Mouse (Mus musculus) testis, adult 2 months (tissue): ENCODE measurements around the gene Hist1h2bg.

ENCODE experiments used
- CTCF ChIP-seq: fragments of 200-500 bp; IDR thresholded peaks from 2 replicates; pipeline ENCODE4 v1.5.1; 2012; ENCODE audit warnings: low read depth, mild to moderate bottlenecking, inconsistent platforms, low read length, moderate library complexity; ENCODE audit not compliant: control insufficient read depth, insufficient read depth, insufficient replicate concordance
- POLR2A ChIP-seq: fragments of 200-500 bp; IDR thresholded peaks from 2 replicates; pipeline ENCODE4 v1.6.1; 2012; ENCODE audit warnings: low read depth, mild to moderate bottlenecking, inconsistent platforms, low read length, moderate library complexity; ENCODE audit not compliant: control insufficient read depth

DNA sequence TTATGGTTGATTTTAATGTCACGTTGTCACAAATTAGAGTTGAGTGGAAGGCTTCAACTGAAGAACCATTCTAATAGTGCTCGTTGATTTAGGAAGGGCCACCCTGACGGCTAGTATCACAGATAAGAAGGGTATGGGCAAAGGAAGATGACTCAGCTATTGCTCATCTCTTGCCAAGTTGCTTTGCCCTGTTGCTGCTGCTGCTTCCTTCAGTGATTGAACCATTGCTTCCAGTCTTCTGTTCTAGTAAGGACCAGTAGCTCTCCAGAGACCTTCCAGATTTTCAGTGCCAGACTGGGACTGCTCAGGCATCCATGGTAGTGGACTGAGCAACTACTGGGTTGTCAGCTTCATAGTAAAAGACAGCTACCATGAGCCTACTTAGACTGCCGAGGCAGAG, 38.0 kb downstream of the Hist1h2bg start:
- TF ChIP-seq CTCF (no peak), POLR2A (no peak)
